Mouse (Mus musculus) brown adipose tissue, adult 24 weeks (tissue): ENCODE measurements around the gene Bcl3. TPM values are rescaled to one million over a fixed set of nuclear protein-coding genes. Genes with fewer than 3 reads are reported as not detected.
"Not testable (repeated sequence)": the region's sequence is repeated elsewhere in the genome, so short reads cannot be mapped to it uniquely, and the experiment has no call there.

ENCODE experiments used
- H3K27ac ChIP-seq: fragments of 200-500 bp; replicated peaks from 2 replicates; pipeline ENCODE4 v1.5.1; 2012; ENCODE audit warnings: low read depth, mild to moderate bottlenecking, low read length
- H3K4me1 ChIP-seq: fragments of 200-500 bp; 2 replicates; pipeline ENCODE4 v1.6.1; 2012; ENCODE audit warnings: low read length, mixed read lengths; ENCODE audit not compliant: control insufficient read depth, insufficient read depth, insufficient read length
- H3K4me3 ChIP-seq: fragments of 200-500 bp; 2 replicates; pipeline ENCODE4 v1.5.1; 2012; ENCODE audit warnings: low read depth, mild to moderate bottlenecking, low read length, moderate library complexity; ENCODE audit not compliant: insufficient read depth
- polyA plus RNA-seq: library from polyadenylated mRNA; stranded (reverse); fragments of >200 nt; gene quantifications from 2 replicates; pipeline ENCODE4 v1.2.4, GENCODE M21; 2012; ENCODE audit not compliant: missing spikeins, insufficient read depth, insufficient read length

The Bcl3 gene
- polyA plus RNA-seq, 1 experiment: 24.3 TPM

DNA sequence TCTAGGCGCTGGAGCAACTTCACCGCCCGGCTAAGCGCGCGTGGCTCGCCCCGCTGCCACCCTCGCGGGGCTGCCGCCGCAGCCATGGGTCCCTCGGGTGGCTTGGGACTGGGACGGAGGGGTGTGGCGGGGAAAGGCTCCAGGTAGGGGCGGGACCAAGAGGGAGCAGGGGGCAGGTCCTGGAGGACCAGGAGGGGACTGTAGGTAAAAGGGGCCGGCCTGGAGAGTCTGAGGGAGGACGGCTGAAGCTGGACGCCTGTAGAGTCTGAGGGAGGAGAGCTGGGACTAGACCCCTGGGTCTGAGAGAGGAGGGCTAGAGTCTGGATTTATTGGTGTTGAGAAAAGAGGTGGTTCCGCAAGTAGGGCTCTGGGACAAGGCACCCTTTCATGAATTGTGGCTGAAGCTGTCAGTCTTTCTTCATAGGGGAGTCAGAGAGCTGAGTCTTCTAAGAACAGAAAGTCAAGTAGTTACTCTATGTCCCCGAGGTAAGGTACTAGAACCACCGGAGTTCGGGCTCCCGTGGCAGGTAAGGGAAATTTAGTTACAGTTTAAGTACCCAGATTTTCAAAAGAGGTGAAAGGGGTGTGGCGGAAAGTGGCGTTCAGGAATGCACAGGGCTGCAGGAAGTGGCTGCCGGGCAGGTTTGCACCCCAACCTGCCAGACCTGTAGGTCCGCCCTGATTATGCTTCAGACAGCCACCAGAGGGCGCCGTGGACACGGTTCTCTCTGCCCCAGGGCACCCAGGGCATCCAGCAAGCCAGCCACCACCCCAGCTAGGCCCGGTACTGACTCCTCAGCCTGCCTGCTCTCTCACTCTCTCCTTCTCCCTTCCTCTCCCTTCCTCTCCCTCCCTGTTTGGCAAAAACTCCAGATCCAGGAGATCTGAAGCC lies 25.6 kb downstream of the Bcl3 start, which contains the start of gene Cblc:
Gene Cblc, minus strand, starts transcription at position 113 of the 892 bp plus-strand sequence.
- no peak within 1 kb of the TSS for H3K27ac ChIP-seq
- peak within 1 kb of the TSS; percentile 19; the same call in 1 of the 2 replicates for H3K4me3 ChIP-seq
- no peaks in the 10 kb centered on the region for H3K4me1 ChIP-seq

DNA sequence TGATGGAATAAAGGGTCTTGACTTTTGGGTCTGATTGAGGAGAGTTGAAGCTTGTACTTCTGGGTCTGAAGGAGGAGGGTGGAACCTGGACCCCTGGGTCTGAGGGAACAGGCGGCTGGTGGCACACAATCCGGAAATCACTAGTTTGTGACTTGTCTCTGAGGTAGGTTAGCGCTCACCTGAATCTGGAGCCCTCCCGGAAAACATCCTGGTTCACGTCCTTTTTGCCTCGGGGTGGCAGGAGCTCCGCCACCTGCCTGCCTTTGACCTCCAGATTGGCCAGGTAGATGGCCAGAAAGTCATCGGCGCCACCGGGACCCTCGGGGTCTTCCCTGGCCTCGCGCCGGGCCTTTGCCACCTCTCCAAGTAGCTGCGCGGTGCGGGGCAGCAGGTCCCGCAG lies 26.3 kb downstream of the Bcl3 start:
- H3K4me3 ChIP-seq: no peak overlapping the region
- H3K4me1 ChIP-seq: no peaks in the 10 kb centered on the region
- no peak overlapping the region for H3K27ac ChIP-seq

DNA sequence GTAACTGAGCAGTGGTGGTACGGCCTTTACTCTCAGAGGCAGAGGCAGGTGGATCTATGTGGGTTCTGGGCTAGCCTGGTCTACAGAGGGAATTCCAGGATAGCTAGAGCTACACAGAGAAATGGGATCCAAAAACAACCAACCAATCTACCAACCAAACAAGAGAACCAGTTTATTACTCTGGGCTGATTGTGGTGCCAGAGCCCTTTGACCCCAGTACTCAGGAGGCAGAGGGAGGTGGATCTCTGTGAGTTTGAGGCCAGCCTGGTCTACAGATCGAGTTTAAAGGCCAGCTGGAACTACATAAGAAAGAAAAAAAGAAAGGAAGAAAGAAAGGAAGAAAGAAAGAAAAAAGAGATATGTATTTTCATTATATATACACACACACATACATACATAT lies 27.3 kb downstream of the Bcl3 start:
- no peaks in the 10 kb centered on the region for H3K4me1 ChIP-seq
- H3K27ac ChIP-seq: no peak overlapping the region
- H3K4me3 ChIP-seq: no peak overlapping the region

DNA sequence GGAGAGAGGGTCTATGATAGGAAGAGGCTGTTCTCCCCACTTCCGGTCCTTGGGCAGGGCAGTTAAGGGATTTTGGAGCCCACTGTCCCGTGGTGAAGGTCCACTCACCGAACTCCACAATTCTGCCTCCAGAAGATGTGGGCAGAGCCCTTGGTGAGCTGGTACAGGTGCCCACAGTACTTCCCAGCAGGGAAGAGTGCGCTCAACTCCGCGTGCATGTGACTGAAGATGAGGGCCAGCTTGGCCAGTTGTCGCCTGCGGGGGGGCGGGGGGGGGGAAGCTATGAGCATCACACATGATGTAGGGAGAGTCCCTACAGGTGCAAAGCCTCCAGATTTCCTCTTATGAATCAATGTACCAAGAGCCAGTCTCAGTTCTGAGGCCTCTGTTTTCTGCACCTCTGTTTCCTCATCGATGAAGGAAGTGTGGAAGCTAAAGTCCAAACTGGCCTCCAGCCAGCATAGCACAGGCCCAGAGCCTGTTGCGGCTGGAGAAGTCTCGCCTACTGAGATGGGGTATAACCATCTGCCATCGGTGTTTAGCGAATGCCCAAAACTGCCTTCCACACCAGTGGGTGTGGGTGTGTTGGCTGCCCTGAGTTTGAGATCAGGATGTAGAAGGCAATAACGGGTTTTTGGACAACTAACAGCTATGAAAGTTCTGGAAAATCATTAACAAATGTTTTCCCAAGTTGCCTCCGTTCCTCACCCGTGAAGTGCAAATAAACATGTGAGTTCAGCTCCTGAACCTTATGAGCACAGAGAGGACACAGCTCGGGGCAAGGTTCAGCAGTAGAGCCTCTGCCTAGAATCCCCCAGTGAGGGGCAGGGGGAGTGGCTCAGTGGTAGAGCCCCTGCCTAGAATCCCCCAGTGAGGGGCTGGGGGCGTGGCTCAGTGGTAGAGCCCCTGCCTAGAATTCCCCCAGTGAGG lies 29.6 kb downstream of the Bcl3 start:
- no peak overlapping the region for H3K4me3 ChIP-seq
- H3K27ac ChIP-seq: no peak overlapping the region

DNA sequence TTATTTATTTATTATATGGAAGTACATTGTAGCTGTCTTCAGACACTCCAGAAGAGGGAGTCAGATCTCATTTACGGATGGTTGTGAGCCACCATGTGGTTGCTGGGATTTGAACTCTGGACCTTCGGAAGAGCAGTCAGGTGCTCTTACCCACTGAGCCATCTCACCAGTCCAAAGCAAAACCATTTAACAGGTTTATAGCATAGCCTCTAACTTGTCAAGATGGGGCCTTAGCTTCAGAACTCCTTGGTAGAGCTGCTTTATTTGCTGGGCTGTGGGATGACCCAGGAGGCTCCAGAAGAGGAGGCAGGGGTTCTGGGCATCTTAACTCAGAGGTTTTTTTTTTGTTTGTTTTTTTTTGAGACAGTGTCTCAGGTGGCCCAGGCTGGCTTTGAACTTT lies 31.1 kb downstream of the Bcl3 start:
- not testable (repeated sequence) for H3K4me3 ChIP-seq, H3K27ac ChIP-seq, H3K4me1 ChIP-seq

More for the DNA sequence above, 29.6 kb downstream of the Bcl3 start:
- no peaks in the 10 kb centered on the region for H3K4me1 ChIP-seq

DNA sequence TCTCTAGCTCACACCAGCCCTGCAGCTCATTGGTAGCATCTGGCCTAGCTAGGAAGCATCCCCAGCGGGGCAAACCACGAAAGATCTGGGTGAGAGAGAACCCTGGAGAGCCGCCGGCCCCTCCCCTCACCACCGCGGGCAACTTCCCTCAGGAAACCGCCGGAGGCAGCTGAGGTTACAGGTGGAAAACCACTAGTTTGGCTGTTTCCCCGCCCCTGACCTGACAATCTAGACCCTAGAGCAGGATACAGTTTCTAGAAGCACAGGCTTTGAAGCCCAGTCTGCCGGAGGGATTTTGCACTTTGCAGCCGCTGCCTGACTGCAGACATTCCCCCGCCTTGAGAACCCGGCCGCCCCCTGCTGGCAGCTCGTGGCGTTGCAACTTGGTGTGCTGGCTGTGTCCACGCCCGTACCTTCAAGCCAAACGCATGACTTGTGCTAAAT lies 32.6 kb downstream of the Bcl3 start:
- H3K27ac ChIP-seq: no peak overlapping the region

DNA sequence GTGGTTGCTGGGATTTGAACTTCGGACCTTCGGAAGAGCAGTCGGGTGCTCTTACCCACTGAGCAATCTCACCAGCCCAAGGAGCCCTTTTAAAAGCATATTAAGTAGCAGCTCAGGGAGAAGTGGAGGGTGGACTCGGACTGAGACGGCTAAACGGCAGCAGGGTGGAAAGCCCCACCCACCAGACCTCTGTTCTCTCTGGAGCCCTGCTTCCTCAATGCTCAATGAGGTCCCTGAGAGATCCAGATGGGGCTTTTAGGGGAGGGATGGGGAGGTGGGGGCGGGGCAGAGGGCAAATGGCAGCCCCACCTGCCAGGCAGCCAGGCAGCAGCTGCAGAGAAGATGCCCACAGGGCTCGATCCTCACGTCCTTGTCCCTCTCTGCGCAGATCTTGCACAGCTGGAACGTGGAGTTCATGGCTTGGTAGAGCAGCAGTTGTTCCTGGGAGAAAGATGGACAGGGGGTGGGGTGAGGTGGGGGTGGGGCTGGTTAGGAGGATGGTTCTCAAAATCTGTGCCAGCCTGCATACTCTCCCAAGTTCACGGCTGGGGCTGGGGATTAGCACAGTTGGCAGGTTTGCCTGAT lies 36.6 kb downstream of the Bcl3 start:
- Histone ChIP-seq H3K4me1 (peaks cover 5% of the 10 kb centered on the region; the same call in 1 of the 2 replicates), H3K27ac (no peak overlapping the region), H3K4me3 (no peak overlapping the region)

More for the DNA sequence above, 32.6 kb downstream of the Bcl3 start:
- Histone ChIP-seq H3K4me1 (no peaks in the 10 kb centered on the region), H3K4me3 (peak overlapping the region; percentile 53)

DNA sequence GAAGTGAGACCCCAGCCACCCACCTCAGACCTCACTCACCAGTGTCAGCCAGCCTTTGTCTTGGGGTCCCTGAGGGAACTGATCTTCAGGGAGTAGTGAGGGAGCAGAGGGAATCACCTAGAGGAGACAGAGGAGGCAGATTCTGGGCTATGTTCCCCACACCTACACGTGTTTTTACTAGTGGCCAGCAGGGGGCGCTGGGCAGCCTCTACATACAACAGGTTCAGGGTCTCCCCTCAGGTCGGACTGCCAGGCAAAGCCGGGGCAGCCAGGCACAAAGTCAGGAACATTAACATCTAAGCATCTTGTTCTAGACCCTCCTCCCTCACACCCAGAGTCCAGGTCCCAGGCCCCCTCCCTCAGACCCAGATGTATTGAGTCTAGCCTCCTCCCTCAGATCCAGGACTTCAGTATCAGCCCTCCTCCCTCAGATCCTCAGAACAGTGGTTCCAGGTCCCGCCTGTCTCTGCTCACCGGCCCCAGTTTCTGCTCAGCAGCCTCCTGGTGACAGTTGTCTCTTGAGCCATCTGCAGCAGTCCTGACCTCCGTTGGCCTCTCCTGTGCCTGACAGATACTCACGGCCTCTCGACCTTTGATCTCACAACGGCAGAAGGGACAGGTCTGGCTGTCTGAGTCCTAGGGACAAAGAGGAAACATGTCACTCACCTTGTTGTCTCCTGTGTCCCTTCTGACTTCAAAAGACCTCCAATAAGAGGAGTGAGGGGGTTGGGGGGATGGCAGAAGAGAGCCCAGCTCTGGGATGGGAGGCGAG lies 37.6 kb downstream of the Bcl3 start:
- Histone ChIP-seq H3K27ac (no peak overlapping the region), H3K4me3 (no peak overlapping the region), H3K4me1 (peaks cover 5% of the 10 kb centered on the region; the same call in 1 of the 2 replicates)

DNA sequence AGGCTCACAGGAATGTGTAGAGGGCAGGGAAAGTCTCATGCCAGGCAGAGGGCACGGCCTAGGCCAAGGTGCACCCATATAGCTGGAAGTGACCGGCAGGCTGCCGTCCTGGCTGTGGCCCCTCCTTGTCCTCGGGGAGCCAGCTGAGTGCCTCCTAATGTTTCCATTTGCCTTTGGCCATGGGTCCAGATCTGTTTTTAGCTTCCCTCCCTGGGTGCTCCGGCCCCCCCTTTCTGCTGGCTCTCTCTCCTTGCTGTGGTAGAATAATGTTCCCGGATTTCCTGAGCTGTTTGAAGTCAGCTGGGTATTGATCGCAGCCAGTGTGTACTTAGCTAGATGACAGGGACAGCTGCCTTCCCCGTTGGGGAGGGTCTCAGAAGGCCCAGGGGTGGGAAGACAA lies 38.9 kb downstream of the Bcl3 start:
- Histone ChIP-seq H3K27ac (peak overlapping the region; percentile 81), H3K4me3 (no peak overlapping the region), H3K4me1 (peaks cover 5% of the 10 kb centered on the region; the same call in 1 of the 2 replicates)

DNA sequence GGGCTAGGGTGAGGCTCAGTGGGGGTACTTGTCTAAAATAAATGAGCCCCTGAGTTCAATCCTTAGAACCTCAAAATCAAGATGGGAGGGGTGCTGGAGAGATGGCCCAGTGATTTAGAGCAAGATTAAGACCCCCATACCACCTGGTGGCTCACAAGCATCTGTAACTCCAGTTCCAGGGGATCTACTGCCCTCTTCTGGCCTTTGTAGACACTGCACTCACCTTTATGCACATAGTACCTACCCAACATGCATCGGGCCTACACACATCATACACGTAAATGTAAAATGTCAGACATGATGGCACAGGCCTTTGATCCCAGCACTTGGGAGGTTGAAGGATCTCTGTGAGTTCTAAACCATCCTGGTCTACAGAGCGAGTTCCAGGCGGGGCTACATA lies 39.9 kb downstream of the Bcl3 start:
- Histone ChIP-seq H3K4me3 (no peak overlapping the region), H3K27ac (no peak overlapping the region), H3K4me1 (peaks cover 5% of the 10 kb centered on the region; the same call in 1 of the 2 replicates)

DNA sequence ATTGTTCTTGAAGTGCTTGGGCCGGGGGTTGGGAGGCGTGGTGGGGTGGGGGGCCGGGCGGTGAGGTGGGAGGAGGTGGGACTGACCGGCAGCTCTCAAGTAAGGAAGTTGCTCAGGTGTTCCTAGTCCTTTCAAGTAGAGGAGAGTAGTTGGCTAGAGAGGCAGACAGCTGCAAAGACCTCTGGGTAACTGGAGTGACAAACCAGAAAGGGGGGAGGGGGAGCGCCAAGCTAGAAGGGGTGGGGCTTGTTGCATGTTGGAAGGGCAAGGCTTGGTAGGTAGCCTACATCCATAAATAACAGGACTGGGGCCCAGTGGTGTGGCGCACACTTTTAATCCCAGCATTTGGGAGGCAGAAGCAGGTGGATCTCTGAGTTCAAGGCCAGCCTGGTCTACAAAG lies 40.8 kb downstream of the Bcl3 start:
- Histone ChIP-seq H3K27ac (no peak overlapping the region), H3K4me1 (peaks cover 5% of the 10 kb centered on the region; the same call in 1 of the 2 replicates), H3K4me3 (no peak overlapping the region)

DNA sequence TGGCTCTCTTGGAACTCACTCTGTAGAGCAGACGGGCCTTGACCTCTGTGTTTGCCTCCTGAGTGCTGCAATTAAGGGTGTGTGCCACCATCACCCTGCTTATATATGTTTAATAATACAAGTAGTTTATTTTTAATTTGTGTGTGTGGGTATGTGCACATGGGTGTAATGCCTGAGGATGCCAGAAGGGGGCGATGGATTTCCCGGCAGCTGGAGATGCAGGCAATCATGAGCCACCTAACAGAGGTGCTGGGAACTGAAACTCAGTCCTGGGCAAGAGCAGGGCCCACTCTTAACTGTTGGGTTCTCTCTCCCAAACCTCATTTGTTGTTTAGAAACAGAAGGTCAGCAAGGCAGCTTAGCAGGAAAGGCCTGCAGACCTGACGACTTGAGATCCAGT lies 42.7 kb downstream of the Bcl3 start:
- Histone ChIP-seq H3K27ac (no peak overlapping the region), H3K4me3 (no peak overlapping the region), H3K4me1 (peaks cover 5% of the 10 kb centered on the region; the same call in 1 of the 2 replicates)

DNA sequence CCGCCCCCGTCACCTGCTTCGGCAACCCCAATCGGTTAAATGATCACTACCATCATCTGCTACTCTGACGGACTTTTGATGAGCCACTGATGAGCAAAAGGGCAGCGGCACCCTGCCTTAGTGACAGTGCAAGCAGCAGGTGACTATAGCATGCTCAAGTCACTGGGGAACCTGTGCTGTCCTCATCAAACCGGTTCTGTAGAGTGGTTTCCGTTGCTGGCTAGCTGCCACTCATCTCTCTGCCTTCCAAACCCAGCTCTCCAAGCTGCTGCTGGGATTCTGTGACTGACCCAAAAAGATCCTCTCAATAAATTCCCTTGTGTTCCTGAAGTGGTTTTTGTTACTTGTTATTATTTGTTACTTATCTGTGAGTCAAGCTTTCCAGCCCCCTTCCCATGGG lies 43.9 kb downstream of the Bcl3 start:
- Histone ChIP-seq H3K4me3 (no peak overlapping the region), H3K4me1 (peaks cover 5% of the 10 kb centered on the region; the same call in 1 of the 2 replicates), H3K27ac (no peak overlapping the region)

DNA sequence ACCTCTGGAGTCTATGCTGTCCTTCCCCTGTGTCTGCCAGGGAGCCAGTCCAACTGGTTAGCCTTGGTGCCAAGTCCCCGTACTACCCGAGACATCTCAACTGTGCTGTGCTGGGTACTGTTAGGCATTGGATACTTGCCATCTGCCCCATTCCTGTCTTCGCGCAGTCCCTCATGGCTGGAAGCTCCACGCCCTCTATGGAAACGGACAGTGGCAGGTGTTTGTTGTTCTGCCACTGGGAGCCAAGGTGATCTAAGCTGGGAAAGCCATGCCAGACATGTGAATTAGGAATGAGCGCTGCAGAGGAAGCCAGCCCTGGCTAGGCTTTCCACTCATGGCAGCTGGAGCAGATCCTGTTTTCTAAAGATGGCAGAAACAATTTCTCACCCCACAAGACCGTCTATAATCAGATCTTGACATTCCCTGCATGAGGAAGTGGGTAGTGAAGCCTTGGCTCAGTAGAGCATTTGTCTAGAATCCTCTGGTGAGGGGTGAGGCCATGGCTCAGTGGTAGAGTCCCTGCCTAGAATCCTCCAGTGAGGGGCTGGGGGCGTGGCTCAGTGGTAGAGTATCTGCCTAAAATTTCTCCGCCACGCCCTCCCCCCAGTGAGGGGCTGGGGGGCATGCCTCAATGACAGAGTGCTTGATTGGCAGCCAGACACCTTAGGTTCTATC lies 45.4 kb downstream of the Bcl3 start:
- H3K27ac ChIP-seq: no peak overlapping the region

More for the DNA sequence above, 45.4 kb downstream of the Bcl3 start:
- Histone ChIP-seq H3K4me1 (no peaks in the 10 kb centered on the region), H3K4me3 (no peak overlapping the region)
